Mouse (Mus musculus): ENCODE data around the gene Wwtr1. TPM values are rescaled to one million over a fixed set of nuclear protein-coding genes. Genes with fewer than 3 reads are reported as not detected.

Gene Wwtr1
- polyA plus RNA-seq, 1 experiment from 2014 or later: 18.6 TPM

Small RNAs within 50 kb of the gene (microRNA-seq; reads per million reads assigned to microRNA genes)
- gene Mir6377: not detected

Other genes with a start within 250 kb of the Wwtr1 start
- gene Tm4sf4, start 150.6 kb downstream of the Wwtr1 start, polyA plus RNA-seq (2015; fragmentation: Nextera tagmentation; extraction: Ambion mirVana): 0.86 and 1.2 TPM in 2 replicates
- 39.8 and 43.2 TPM in 2 replicates for gene Commd2, start 75.8 kb upstream of the Wwtr1 start, polyA plus RNA-seq (2015; fragmentation: Nextera tagmentation; extraction: Ambion mirVana)
- gene Ankub1, start 116.9 kb upstream of the Wwtr1 start, polyA plus RNA-seq (2015; fragmentation: Nextera tagmentation; extraction: Ambion mirVana): not detected in 2 replicates
- gene Rnf13, start 160.2 kb upstream of the Wwtr1 start, polyA plus RNA-seq (2015; fragmentation: Nextera tagmentation; extraction: Ambion mirVana): 73.6 and 85.8 TPM in 2 replicates

All from heart, embryonic 15.5 days (tissue).